Mouse (Mus musculus): ENCODE results near the gene Aktip. TPM values are rescaled to one million over a fixed set of nuclear protein-coding genes. Genes with fewer than 3 reads are reported as not detected.

Gene Aktip
- polyA plus RNA-seq, 1 experiment from 2014 or later = 92.6 TPM

DNA sequence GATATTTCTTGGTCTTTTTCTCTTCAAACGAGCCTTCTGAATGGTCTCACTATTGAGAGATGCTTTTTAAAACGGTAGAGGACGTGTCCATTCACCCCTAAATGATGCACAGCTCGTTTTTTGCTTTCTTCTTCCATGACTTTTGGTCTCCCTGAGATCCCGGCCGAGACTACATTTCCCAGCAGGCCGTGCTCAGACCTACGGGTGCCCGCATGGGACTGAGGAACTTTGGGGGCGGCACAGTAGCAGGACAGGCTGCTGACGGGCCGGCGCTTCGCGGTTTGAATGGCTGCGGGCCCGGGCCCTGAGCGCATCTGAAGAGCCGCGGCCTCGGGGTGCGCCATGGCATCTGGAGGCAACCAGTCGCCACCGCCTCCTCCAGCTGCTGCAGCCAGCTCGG is 129.9 kb downstream of the Aktip start, which contains the start of gene Rbl2:
TSS of gene Rbl2 (plus strand) at position 224 of the 400 bp plus-strand sequence.
- no peaks in the 10 kb centered on the region for H3K9me3 ChIP-seq (ENCODE audit: control insufficient read depth, low read length)
- 0 out of 2 replicates have a peak, but pooled peaks cover 4% of the 10 kb centered on the region for H3K4me1 ChIP-seq (replicated peaks; ENCODE audit: control insufficient read depth, insufficient read depth, low read length)
- H3K36me3 ChIP-seq (ENCODE audit: control insufficient read depth, insufficient read depth, low read length) = no peaks in the 10 kb centered on the region
- DNase-seq (ENCODE audit: low spot score) = peak; percentile 97
- peak within 1 kb of the TSS; percentile 75 for H3K9ac ChIP-seq (ENCODE audit: low read depth, low read length)
- H3K4me2 ChIP-seq (replicated peaks; ENCODE audit: low read depth, low read length) = peak within 1 kb of the TSS; percentile 58
- no peaks in the 10 kb centered on the region for H3K27me3 ChIP-seq (ENCODE audit: control insufficient read depth, insufficient read depth, low read length)
- peak within 1 kb of the TSS; percentile 87 for H3K4me3 ChIP-seq (ENCODE audit: low read depth, low read length)
- under 1% methylated on average over 25 of the region's 25 CpGs for WGBS
- ATAC-seq (ENCODE audit: low FRiP score) = peak; percentile 98
- peak within 1 kb of the TSS; percentile 58 for H3K27ac ChIP-seq (ENCODE audit: low read depth, low read length)

DNA sequence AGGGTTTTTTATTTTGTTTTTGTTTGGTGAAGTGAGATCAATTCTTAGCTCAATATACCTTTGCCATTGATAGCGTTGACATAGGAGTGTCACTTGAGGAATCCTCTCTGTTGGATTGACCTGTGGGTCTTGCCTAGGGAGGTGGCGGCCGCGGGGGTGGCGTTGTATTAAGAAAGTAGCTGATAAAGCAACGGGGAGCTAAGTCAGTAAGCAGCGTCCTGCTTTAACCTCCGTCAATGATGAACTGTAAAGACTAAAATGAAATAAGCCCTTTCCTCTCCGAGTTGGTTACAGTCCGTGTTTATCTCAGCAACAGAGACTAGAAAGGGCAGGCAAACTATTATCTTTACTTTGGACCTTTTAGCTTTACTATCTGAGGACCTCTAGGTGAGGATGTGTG is 130.4 kb downstream of the Aktip start:
- DNase-seq (ENCODE audit: low spot score) = no peak
- WGBS = 10% methylated on average over 10 of the region's 10 CpGs
- Histone ChIP-seq H3K4me3 (ENCODE audit: low read depth, low read length) (peak overlapping the region; percentile 87), H3K27ac (ENCODE audit: low read depth, low read length) (no peak overlapping the region), H3K4me1 (replicated peaks; ENCODE audit: control insufficient read depth, insufficient read depth, low read length) (0 out of 2 replicates have a peak, but pooled peaks cover 4% of the 10 kb centered on the region), H3K9ac (ENCODE audit: low read depth, low read length) (peak overlapping the region; percentile 45; the same call in 1 of the 2 replicates), H3K9me3 (ENCODE audit: control insufficient read depth, low read length) (no peaks in the 10 kb centered on the region), H3K27me3 (ENCODE audit: control insufficient read depth, insufficient read depth, low read length) (no peaks in the 10 kb centered on the region), H3K36me3 (ENCODE audit: control insufficient read depth, insufficient read depth, low read length) (no peaks in the 10 kb centered on the region), H3K4me2 (replicated peaks; ENCODE audit: low read depth, low read length) (peak overlapping the region; percentile 58)
- peak; percentile 25; the same call in 1 of the 2 replicates for ATAC-seq (ENCODE audit: low FRiP score)

DNA sequence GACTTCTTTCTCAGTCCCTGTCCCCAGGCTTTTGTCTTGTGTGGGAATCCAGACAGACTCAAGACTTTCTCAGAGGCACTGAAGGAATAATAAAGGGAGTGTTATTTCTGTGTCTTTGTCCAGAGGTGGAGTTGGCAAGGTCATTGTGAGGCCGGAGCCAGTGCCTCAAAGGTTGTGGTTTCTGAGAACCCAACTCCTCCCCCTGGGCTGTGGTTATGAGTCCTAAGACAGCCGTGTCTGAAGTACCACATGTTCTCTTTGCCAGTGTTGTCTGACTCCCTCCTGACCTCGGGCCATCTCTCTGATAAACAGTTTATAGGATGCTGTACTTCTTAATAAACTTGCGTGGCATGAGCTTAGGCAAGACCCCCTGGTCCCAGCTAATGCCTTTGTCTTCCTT is 134.6 kb downstream of the Aktip start:
- Histone ChIP-seq H3K4me2 (replicated peaks; ENCODE audit: low read depth, low read length) (no peak overlapping the region), H3K9ac (ENCODE audit: low read depth, low read length) (no peak overlapping the region), H3K4me3 (ENCODE audit: low read depth, low read length) (no peak overlapping the region), H3K36me3 (ENCODE audit: control insufficient read depth, insufficient read depth, low read length) (no peaks in the 10 kb centered on the region), H3K27ac (ENCODE audit: low read depth, low read length) (no peak overlapping the region), H3K27me3 (ENCODE audit: control insufficient read depth, insufficient read depth, low read length) (no peaks in the 10 kb centered on the region), H3K9me3 (ENCODE audit: control insufficient read depth, low read length) (no peaks in the 10 kb centered on the region), H3K4me1 (replicated peaks; ENCODE audit: control insufficient read depth, insufficient read depth, low read length) (0 out of 2 replicates have a peak, but pooled peaks cover 2% of the 10 kb centered on the region)
- ATAC-seq (ENCODE audit: low FRiP score) (no peak), DNase-seq (ENCODE audit: low spot score) (no peak)
- 79% methylated on average over 4 of the region's 4 CpGs for WGBS

Other genes with a start within 250 kb of the Aktip start
- 15.9 and 16.0 TPM in 2 replicates for gene Rbl2, start 129.9 kb downstream of the Aktip start, polyA plus RNA-seq (2014; fragmentation: Nextera tagmentation; extraction: Ambion mirVana)
- 11.8 and 19.4 TPM in 2 replicates for gene Rpgrip1l, start 113.3 kb upstream of the Aktip start, polyA plus RNA-seq (2014; fragmentation: Nextera tagmentation; extraction: Ambion mirVana)
- gene Fto, start 113.5 kb upstream of the Aktip start, polyA plus RNA-seq (2014; fragmentation: Nextera tagmentation; extraction: Ambion mirVana) = 94.7 and 107 TPM in 2 replicates